Mouse (Mus musculus): ENCODE results near the gene Gpd1l. TPM values are rescaled to one million over a fixed set of nuclear protein-coding genes. Genes with fewer than 3 reads are reported as not detected.

Gene Gpd1l
- polyA plus RNA-seq, 1 experiment from 2014 or later = 11.2 TPM

- WGBS = 67% methylated on average over 11 of the region's 11 CpGs
Observed at GRCm38 (mm10) chr9:114934231-114934630, 444 bp upstream of the Gpd1l start.

DNA sequence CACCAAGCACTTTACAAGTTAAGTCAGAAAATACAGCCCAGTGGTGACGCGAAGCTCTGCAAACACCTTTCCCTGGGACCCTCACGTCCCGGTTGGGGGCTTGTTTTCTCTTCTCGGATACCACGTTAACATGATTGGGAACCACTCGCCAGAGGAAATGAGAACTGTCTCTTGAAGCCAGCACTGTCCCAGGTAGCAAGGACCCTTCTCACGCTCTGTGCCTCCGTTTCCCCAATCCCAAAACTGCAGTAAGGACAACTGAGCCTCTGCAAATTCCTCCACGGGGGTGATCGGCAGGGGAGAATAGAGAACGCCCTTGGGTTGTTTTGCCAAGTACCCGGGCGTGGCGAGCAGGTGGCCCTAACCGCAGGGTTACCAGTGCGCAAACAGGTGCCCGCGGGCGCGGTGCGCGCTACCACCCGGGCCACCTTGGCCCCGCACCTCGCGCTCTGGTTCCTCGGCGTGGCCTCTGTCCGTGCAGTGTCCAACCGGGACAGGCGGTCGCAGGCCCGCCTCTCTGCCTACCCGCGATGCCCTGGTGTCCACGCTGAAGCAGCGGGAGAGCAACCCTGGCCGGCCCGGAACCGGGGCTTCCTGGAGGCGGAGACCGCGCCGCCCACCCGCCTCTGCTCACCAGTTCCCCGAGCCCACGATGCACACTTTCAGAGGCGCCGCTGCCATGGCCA, 607 bp downstream of the Gpd1l start:
- DNase-seq (ENCODE audit: low spot score, missing footprints) (peak; percentile 90), ATAC-seq (ENCODE audit: low FRiP score) (peak; percentile 54; the same call in 1 of the 2 replicates)
- Histone ChIP-seq H3K36me3 (ENCODE audit: control insufficient read depth, insufficient read depth, low read length) (no peaks in the 10 kb centered on the region), H3K4me3 (ENCODE audit: low read depth, low read length) (peak overlapping the region; percentile 65), H3K9ac (ENCODE audit: low read length) (peak overlapping the region; percentile 74), H3K9me3 (ENCODE audit: control insufficient read depth, low read length) (no peaks in the 10 kb centered on the region), H3K27me3 (ENCODE audit: control insufficient read depth, insufficient read depth, low read length) (no peaks in the 10 kb centered on the region), H3K4me1 (ENCODE audit: control insufficient read depth, insufficient read depth, low read length) (peaks cover 10% of the 10 kb centered on the region), H3K4me2 (peak overlapping the region; percentile 93), H3K27ac (ENCODE audit: low read depth, low read length) (no peak overlapping the region)
- WGBS = 1% methylated on average over 50 of the region's 50 CpGs

More at GRCm38 (mm10) chr9:114934231-114934630, 444 bp upstream of the Gpd1l start:
- DNase-seq (ENCODE audit: low spot score, missing footprints) (no peak), ATAC-seq (ENCODE audit: low FRiP score) (peak; percentile 3; the same call in 1 of the 2 replicates)
- Histone ChIP-seq H3K9me3 (ENCODE audit: control insufficient read depth, low read length) (no peaks in the 10 kb centered on the region), H3K4me2 (peak overlapping the region; percentile 93), H3K36me3 (ENCODE audit: control insufficient read depth, insufficient read depth, low read length) (no peaks in the 10 kb centered on the region), H3K27ac (ENCODE audit: low read depth, low read length) (no peak overlapping the region), H3K4me3 (ENCODE audit: low read depth, low read length) (peak overlapping the region; percentile 65), H3K9ac (ENCODE audit: low read length) (0 out of 2 replicates have a peak overlapping the region, but pooled peaks have one; percentile 16), H3K27me3 (ENCODE audit: control insufficient read depth, insufficient read depth, low read length) (no peaks in the 10 kb centered on the region), H3K4me1 (ENCODE audit: control insufficient read depth, insufficient read depth, low read length) (peaks cover 10% of the 10 kb centered on the region)

GRCm38 (mm10) chr9:114932607-114933006, 1.2 kb downstream of the Gpd1l start:
- peak overlapping the region; percentile 74 for H3K9ac ChIP-seq (ENCODE audit: low read length)
- DNase-seq (ENCODE audit: low spot score, missing footprints) (no peak), ATAC-seq (ENCODE audit: low FRiP score) (no peak)
- WGBS = 28% methylated on average over 13 of the region's 13 CpGs
- H3K4me1 ChIP-seq (ENCODE audit: control insufficient read depth, insufficient read depth, low read length) = peaks cover 10% of the 10 kb centered on the region
- no peaks in the 10 kb centered on the region for H3K9me3 ChIP-seq (ENCODE audit: control insufficient read depth, low read length)
- H3K27me3 ChIP-seq (ENCODE audit: control insufficient read depth, insufficient read depth, low read length) = no peaks in the 10 kb centered on the region
- peak overlapping the region; percentile 65 for H3K4me3 ChIP-seq (ENCODE audit: low read depth, low read length)
- H3K36me3 ChIP-seq (ENCODE audit: control insufficient read depth, insufficient read depth, low read length) = no peaks in the 10 kb centered on the region
- no peak overlapping the region for H3K27ac ChIP-seq (ENCODE audit: low read depth, low read length)
- H3K4me2 ChIP-seq = peak overlapping the region; percentile 93

GRCm38 (mm10) chr9:114930464-114931090, 3.2 kb downstream of the Gpd1l start:
- 65% methylated on average over 9 of the region's 9 CpGs for WGBS
- peaks cover 10% of the 10 kb centered on the region for H3K4me1 ChIP-seq (ENCODE audit: control insufficient read depth, insufficient read depth, low read length)
- no peak overlapping the region for H3K9ac ChIP-seq (ENCODE audit: low read length)
- H3K27me3 ChIP-seq (ENCODE audit: control insufficient read depth, insufficient read depth, low read length) = no peaks in the 10 kb centered on the region
- H3K27ac ChIP-seq (ENCODE audit: low read depth, low read length) = no peak overlapping the region
- ATAC-seq (ENCODE audit: low FRiP score) (no peak), DNase-seq (ENCODE audit: low spot score, missing footprints) (peak; percentile 47)
- H3K4me3 ChIP-seq (ENCODE audit: low read depth, low read length) = no peak overlapping the region
- H3K4me2 ChIP-seq = no peak overlapping the region
- no peaks in the 10 kb centered on the region for H3K9me3 ChIP-seq (ENCODE audit: control insufficient read depth, low read length)
- no peaks in the 10 kb centered on the region for H3K36me3 ChIP-seq (ENCODE audit: control insufficient read depth, insufficient read depth, low read length)

GRCm38 (mm10) chr9:114925571-114925970, 8.2 kb downstream of the Gpd1l start:
- Histone ChIP-seq H3K27ac (ENCODE audit: low read depth, low read length) (no peak overlapping the region), H3K4me3 (ENCODE audit: low read depth, low read length) (no peak overlapping the region), H3K27me3 (ENCODE audit: control insufficient read depth, insufficient read depth, low read length) (no peaks in the 10 kb centered on the region), H3K9ac (ENCODE audit: low read length) (no peak overlapping the region), H3K9me3 (ENCODE audit: control insufficient read depth, low read length) (no peaks in the 10 kb centered on the region), H3K4me1 (ENCODE audit: control insufficient read depth, insufficient read depth, low read length) (peaks cover 6% of the 10 kb centered on the region), H3K36me3 (ENCODE audit: control insufficient read depth, insufficient read depth, low read length) (no peaks in the 10 kb centered on the region), H3K4me2 (no peak overlapping the region)
- DNase-seq (ENCODE audit: low spot score, missing footprints) (no peak), ATAC-seq (ENCODE audit: low FRiP score) (no peak)
- 90% methylated on average over 5 of the region's 5 CpGs for WGBS

- DNase-seq (ENCODE audit: low spot score, missing footprints) (no peak), ATAC-seq (ENCODE audit: low FRiP score) (no peak)
- H3K27ac ChIP-seq (ENCODE audit: low read depth, low read length) = no peak overlapping the region
- H3K27me3 ChIP-seq (ENCODE audit: control insufficient read depth, insufficient read depth, low read length) = no peaks in the 10 kb centered on the region
- H3K9ac ChIP-seq (ENCODE audit: low read length) = no peak overlapping the region
- H3K4me1 ChIP-seq (ENCODE audit: control insufficient read depth, insufficient read depth, low read length) = peaks cover 6% of the 10 kb centered on the region
- 88% methylated on average over 10 of the region's 10 CpGs for WGBS
- H3K4me2 ChIP-seq = no peak overlapping the region
- H3K4me3 ChIP-seq (ENCODE audit: low read depth, low read length) = no peak overlapping the region
- no peaks in the 10 kb centered on the region for H3K9me3 ChIP-seq (ENCODE audit: control insufficient read depth, low read length)
- no peaks in the 10 kb centered on the region for H3K36me3 ChIP-seq (ENCODE audit: control insufficient read depth, insufficient read depth, low read length)
Observed at GRCm38 (mm10) chr9:114925039-114925438, 8.7 kb downstream of the Gpd1l start.

DNA sequence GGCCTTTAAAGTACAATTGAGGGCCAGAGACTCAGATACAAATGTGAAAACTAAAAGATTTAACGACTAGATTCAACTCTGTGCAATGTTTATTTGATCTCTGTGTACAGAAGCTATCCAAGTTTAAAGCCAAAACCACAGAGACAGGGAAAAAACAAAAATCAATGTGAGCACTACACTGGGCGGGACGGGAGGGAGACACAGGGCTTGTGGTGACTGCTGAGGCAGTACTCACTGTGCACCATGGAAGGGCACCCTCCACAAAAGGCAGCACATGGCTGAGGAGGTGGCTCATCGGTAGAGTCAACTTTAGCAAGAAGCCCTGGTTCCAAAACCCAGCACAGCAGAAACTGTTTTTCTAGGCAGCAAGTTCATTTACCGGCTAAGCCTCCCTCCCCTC, 9.3 kb downstream of the Gpd1l start:
- no peak overlapping the region for H3K4me2 ChIP-seq
- H3K36me3 ChIP-seq (ENCODE audit: control insufficient read depth, insufficient read depth, low read length) = no peaks in the 10 kb centered on the region
- H3K4me1 ChIP-seq (ENCODE audit: control insufficient read depth, insufficient read depth, low read length) = peaks cover 6% of the 10 kb centered on the region
- no peak overlapping the region for H3K4me3 ChIP-seq (ENCODE audit: low read depth, low read length)
- whole genome bisulfite sequencing = 46% methylated on average over 5 of the region's 5 CpGs
- no peaks in the 10 kb centered on the region for H3K9me3 ChIP-seq (ENCODE audit: control insufficient read depth, low read length)
- no peak overlapping the region for H3K27ac ChIP-seq (ENCODE audit: low read depth, low read length)
- no peak for DNase-seq (ENCODE audit: low spot score, missing footprints)
- ATAC-seq (ENCODE audit: low FRiP score) = no peak
- H3K9ac ChIP-seq (ENCODE audit: low read length) = no peak overlapping the region
- no peaks in the 10 kb centered on the region for H3K27me3 ChIP-seq (ENCODE audit: control insufficient read depth, insufficient read depth, low read length)

GRCm38 (mm10) chr9:114922209-114922608, 11.6 kb downstream of the Gpd1l start:
- 81% methylated on average over 5 of the region's 5 CpGs for WGBS
- Histone ChIP-seq H3K4me2 (no peak overlapping the region), H3K9me3 (ENCODE audit: control insufficient read depth, low read length) (no peaks in the 10 kb centered on the region), H3K36me3 (ENCODE audit: control insufficient read depth, insufficient read depth, low read length) (no peaks in the 10 kb centered on the region), H3K27me3 (ENCODE audit: control insufficient read depth, insufficient read depth, low read length) (no peaks in the 10 kb centered on the region), H3K4me1 (ENCODE audit: control insufficient read depth, insufficient read depth, low read length) (peaks cover 6% of the 10 kb centered on the region), H3K9ac (ENCODE audit: low read length) (no peak overlapping the region), H3K4me3 (ENCODE audit: low read depth, low read length) (no peak overlapping the region), H3K27ac (ENCODE audit: low read depth, low read length) (no peak overlapping the region)
- DNase-seq (ENCODE audit: low spot score, missing footprints) (peak; percentile 71), ATAC-seq (ENCODE audit: low FRiP score) (no peak)

- Histone ChIP-seq H3K9ac (ENCODE audit: low read length) (no peak overlapping the region), H3K27ac (ENCODE audit: low read depth, low read length) (no peak overlapping the region), H3K4me3 (ENCODE audit: low read depth, low read length) (no peak overlapping the region), H3K9me3 (ENCODE audit: control insufficient read depth, low read length) (no peaks in the 10 kb centered on the region), H3K27me3 (ENCODE audit: control insufficient read depth, insufficient read depth, low read length) (no peaks in the 10 kb centered on the region), H3K36me3 (ENCODE audit: control insufficient read depth, insufficient read depth, low read length) (no peaks in the 10 kb centered on the region), H3K4me2 (no peak overlapping the region), H3K4me1 (ENCODE audit: control insufficient read depth, insufficient read depth, low read length) (peaks cover 6% of the 10 kb centered on the region)
- DNase-seq (ENCODE audit: low spot score, missing footprints) = peak; percentile 59
- 76% methylated on average over 2 of the region's 2 CpGs for WGBS
- ATAC-seq (ENCODE audit: low FRiP score) = no peak
Observed at GRCm38 (mm10) chr9:114921352-114922081, 12.3 kb downstream of the Gpd1l start.
